Mouse (Mus musculus) kidney, embryonic 14.5 days (tissue): ENCODE data around the gene Gdpd2. TPM values are rescaled to one million over a fixed set of nuclear protein-coding genes. Genes with fewer than 3 reads are reported as not detected.

Experiments used
- ATAC-seq: fragments of 200-750 bp; cut with Nextera tagmentation; 2 replicates; pipeline ENCODE4 v1.8.0; 2017; ENCODE audit warnings: moderate number of reproducible peaks, mild to moderate bottlenecking, moderate TSS enrichment, moderate library complexity; ENCODE audit not compliant: low FRiP score, low TSS enrichment
- H3K27ac ChIP-seq: fragments of 300-500 bp; sonication (generic); 2 replicates; pipeline ENCODE4 v1.5.1; 2014; ENCODE audit warnings: low read depth, mild to moderate bottlenecking, low read length, moderate library complexity, mixed read lengths
- H3K27me3 ChIP-seq: fragments of 300-500 bp; sonication (generic); 2 replicates; pipeline ENCODE4 v1.6.1; 2014; ENCODE audit warnings: mild to moderate bottlenecking, low read length; ENCODE audit not compliant: control insufficient read depth, insufficient read depth
- H3K36me3 ChIP-seq: fragments of 300-500 bp; sonication (generic); 2 replicates; pipeline ENCODE4 v1.6.1; 2014; ENCODE audit warnings: low read length, mixed read lengths; ENCODE audit not compliant: control insufficient read depth, insufficient read depth
- H3K4me1 ChIP-seq: fragments of 300-500 bp; sonication (generic); 2 replicates; pipeline ENCODE4 v1.6.1; 2014; ENCODE audit warnings: low read length, mixed read lengths; ENCODE audit not compliant: control insufficient read depth, insufficient read depth
- H3K4me2 ChIP-seq: fragments of 300-500 bp; sonication (generic); replicated peaks from 2 replicates; pipeline ENCODE4 v1.6.1; 2014; ENCODE audit warnings: low read depth, mild to moderate bottlenecking, low read length
- H3K4me3 ChIP-seq: fragments of 300-500 bp; sonication (generic); 2 replicates; pipeline ENCODE4 v1.5.1; 2014; ENCODE audit warnings: mild to moderate bottlenecking, low read length
- H3K9ac ChIP-seq: fragments of 300-500 bp; sonication (generic); 2 replicates; pipeline ENCODE4 v1.6.1; 2014; ENCODE audit warnings: low read depth, mild to moderate bottlenecking, low read length, moderate library complexity
- H3K9me3 ChIP-seq: fragments of 300-500 bp; sonication (generic); 2 replicates; pipeline ENCODE4 v1.6.1; 2016; ENCODE audit warnings: low read length; ENCODE audit not compliant: control insufficient read depth
- WGBS: fragments of 180-500 bp; shearing (Covaris S2); extraction: QIAGEN DNeasy Blood & Tissue Kit; methylation state at CpG from one replicate; pipeline ENCODE4 v1.1.7; 2014; 5-methylcytosine and 5-hydroxymethylcytosine counted together
- polyA plus RNA-seq: library from polyadenylated mRNA; unstranded; fragments of >200 nt; fragmentation: Nextera tagmentation; extraction: Ambion mirVana; gene quantifications from 2 replicates; pipeline ENCODE4 v1.2.1, GENCODE M21; 2014

Gene Gdpd2
- polyA plus RNA-seq, 1 experiment from 2014 or later, result 2.6 TPM

DNA sequence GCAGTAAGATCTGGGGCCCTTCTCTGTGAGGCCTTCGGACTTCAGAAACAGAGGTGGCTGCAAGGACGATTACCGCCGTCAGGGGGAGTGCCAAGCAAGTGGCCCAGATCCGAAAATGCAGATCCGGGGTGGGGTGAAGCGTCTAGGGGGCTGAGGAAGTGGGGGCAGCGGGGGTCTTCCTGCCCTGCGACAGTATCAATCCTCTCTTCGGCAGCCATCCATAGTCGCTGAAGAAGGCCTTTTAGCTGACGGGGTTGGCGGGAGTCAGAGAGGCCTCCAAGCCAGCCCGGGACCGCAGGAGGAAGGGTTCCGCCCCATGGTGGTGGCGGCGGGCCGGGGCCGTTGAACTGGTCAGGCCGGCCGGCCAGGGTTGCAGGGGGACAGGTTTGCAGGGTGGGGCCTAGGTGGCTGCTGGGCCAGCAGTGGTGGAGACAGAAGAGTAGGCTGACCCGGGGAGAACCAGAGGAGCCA is 44.7 kb downstream of the Gdpd2 start:
- H3K4me3 ChIP-seq, result peak overlapping the region; percentile 39
- no peaks in the 10 kb centered on the region for H3K9me3 ChIP-seq
- H3K9ac ChIP-seq, result peak overlapping the region; percentile 59
- peak overlapping the region; percentile 44 for H3K4me2 ChIP-seq
- peak; percentile 60 for ATAC-seq
- H3K4me1 ChIP-seq, result no peaks in the 10 kb centered on the region
- no peaks in the 10 kb centered on the region for H3K36me3 ChIP-seq
- no peaks in the 10 kb centered on the region for H3K27me3 ChIP-seq
- WGBS, result 21% methylated on average over 23 of the region's 23 CpGs
- no peak overlapping the region for H3K27ac ChIP-seq

DNA sequence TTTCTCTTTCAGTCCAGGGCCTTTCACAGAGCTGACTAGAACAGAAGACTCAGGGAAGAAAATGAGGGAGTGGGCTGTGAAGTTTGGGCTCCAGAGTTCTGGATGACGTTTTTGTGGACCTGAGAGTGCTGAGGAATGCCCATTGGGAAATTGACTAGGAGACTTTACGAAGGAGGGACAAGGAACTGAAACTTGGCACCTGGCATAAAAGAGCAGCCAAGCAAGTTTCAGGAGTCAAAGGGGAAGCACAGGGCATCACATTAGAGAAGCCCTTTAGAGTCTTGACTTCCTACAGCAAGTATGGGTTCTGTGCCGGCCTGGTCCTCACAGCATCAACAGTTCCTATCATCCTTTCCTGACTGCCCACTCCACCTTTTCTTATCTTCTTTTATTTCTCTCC is 45.7 kb downstream of the Gdpd2 start:
- Histone ChIP-seq H3K9ac (no peak overlapping the region), H3K4me3 (no peak overlapping the region), H3K4me2 (no peak overlapping the region), H3K27me3 (no peaks in the 10 kb centered on the region), H3K9me3 (no peaks in the 10 kb centered on the region), H3K36me3 (no peaks in the 10 kb centered on the region), H3K4me1 (no peaks in the 10 kb centered on the region), H3K27ac (no peak overlapping the region)
- WGBS, result 79% methylated on average over 3 of the region's 3 CpGs
- ATAC-seq, result no peak

DNA sequence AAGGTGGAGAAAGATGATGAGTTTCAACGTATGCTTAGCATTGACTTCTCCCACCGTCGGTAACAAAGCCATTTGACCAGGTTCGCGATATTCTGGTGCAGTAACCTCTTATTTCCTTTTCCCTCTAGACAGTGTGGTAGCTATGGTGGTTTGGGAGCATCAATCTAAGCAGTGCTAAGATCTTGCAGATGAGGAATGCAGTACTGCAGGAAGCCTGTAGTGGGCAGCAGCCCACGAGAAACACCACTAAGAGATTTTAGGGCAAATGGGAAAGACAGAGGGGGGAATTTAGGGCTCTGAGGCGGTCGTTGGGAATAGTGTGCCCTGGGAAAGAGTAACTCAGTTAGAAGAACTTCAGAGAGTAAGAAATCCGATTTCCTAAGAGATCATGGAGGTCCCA is 46.8 kb downstream of the Gdpd2 start:
- Histone ChIP-seq H3K9me3 (no peaks in the 10 kb centered on the region), H3K4me1 (no peaks in the 10 kb centered on the region), H3K27me3 (no peaks in the 10 kb centered on the region), H3K36me3 (no peaks in the 10 kb centered on the region), H3K4me2 (peak overlapping the region; percentile 50), H3K27ac (peak overlapping the region; percentile 80; the same call in 1 of the 2 replicates), H3K9ac (no peak overlapping the region), H3K4me3 (peak overlapping the region; percentile 59)
- ATAC-seq, result peak; percentile 44
- 30% methylated on average over 9 of the region's 9 CpGs for WGBS

DNA sequence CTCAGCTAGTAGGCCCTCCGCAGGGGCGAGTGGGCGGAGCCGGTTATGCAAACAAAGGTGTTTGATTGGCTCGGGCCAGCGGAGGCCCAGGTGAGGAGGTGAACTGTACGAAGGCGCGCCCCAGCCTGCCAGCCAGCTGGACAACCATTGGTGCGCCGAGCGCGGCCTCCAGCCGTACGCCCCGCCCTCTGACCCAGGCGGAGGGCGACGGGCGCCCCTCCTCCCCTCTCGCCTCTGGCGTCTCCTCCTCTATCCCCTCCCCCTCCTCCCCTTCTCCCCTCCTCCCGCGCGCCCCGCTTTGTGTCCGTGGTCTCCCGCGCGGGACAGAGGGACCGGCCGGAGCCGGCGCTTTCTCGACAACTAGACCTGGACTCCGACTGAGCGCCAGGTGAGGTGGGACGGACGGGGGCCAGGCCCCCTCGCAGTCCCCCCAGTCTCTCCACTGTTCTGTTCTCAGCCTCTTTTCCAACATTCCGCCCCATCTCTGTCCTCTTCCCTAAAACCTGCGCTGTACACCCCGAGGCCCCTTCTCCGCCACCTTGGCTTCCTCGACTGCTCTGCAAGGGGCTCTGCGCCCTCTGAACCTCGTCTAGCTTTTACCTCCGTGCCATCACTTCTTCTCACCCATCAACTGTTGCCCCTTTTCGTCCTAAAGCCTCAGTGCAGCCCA is 47.4 kb downstream of the Gdpd2 start:
- Histone ChIP-seq H3K27ac (peak overlapping the region; percentile 80), H3K9me3 (no peaks in the 10 kb centered on the region), H3K36me3 (no peaks in the 10 kb centered on the region), H3K4me3 (peak overlapping the region; percentile 59), H3K9ac (peak overlapping the region; percentile 75), H3K4me2 (peak overlapping the region; percentile 50), H3K4me1 (no peaks in the 10 kb centered on the region), H3K27me3 (no peaks in the 10 kb centered on the region)
- 29% methylated on average over 44 of the region's 49 CpGs for WGBS
- peak; percentile 95 for ATAC-seq

DNA sequence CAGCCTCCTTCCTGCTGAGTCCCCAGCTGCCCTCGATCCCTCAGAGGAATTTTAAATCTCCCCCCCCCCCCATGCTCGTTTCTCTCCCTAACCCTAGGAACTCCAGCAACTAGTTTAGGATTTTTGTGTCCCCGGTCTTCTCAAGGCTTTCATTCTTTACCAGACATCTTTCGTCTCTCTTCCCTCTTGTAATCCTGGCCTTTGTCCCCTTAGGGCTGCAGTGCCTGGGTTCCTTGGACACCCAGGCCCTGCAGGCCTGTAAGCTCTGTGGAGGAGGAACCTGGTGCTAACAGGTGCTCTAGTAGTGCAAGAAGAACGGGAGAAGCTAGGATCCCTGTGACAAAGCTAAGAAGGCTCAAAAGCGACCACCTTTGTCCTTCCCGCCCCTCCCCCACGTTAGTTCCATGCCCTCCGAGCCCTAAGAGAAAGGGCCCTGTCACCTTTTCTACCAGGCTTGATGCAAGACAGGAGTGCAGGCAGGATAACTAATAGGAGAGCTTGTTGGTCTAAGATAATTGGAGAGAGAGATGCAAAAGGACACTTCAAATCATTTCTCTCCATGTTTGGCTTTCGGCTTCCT is 48.1 kb downstream of the Gdpd2 start:
- Histone ChIP-seq H3K4me2 (peak overlapping the region; percentile 50), H3K4me1 (no peaks in the 10 kb centered on the region), H3K4me3 (peak overlapping the region; percentile 59), H3K27ac (peak overlapping the region; percentile 80), H3K9ac (peak overlapping the region; percentile 75), H3K36me3 (no peaks in the 10 kb centered on the region), H3K9me3 (no peaks in the 10 kb centered on the region), H3K27me3 (no peaks in the 10 kb centered on the region)
- no peak; the same call in 1 of the 2 replicates for ATAC-seq
- whole genome bisulfite sequencing, result 33% methylated on average over 10 of the region's 10 CpGs

DNA sequence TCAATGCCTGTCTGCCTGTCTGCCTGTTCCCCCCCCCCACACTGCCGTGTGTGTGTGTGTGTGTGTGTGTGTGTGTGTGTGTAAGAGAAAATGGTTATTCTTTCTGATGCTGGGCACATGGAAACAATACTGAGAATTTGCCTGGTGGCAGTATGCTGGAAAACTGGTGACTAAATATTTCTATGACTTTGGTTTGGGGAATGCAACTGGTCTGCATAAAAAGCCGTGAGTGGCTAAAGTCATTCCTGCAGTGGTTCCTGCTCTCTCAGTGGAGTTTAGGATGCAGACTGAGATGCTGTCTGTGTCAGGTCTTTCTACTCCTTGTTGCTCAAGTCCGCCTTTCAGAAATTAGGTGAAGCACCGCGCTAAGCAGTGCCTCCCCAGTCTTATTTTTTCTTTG is 48.7 kb downstream of the Gdpd2 start:
- Histone ChIP-seq H3K27ac (no peak overlapping the region), H3K36me3 (no peaks in the 10 kb centered on the region), H3K27me3 (no peaks in the 10 kb centered on the region), H3K4me1 (no peaks in the 10 kb centered on the region), H3K4me3 (peak overlapping the region; percentile 59), H3K9ac (no peak overlapping the region), H3K4me2 (peak overlapping the region; percentile 50), H3K9me3 (no peaks in the 10 kb centered on the region)
- 31% methylated on average over 5 of the region's 5 CpGs for WGBS
- no peak for ATAC-seq

Other genes starting within 250 kb of the Gdpd2 start
- 53.7 and 58.5 TPM in 2 replicates for gene Igbp1, start 235.6 kb upstream of the Gdpd2 start, polyA plus RNA-seq
- not detected in 2 replicates for gene Dgat2l6, start 205.0 kb upstream of the Gdpd2 start, polyA plus RNA-seq
- gene Awat1, start 157.6 kb upstream of the Gdpd2 start, polyA plus RNA-seq, result not detected in 2 replicates
- gene P2ry4, start 135.0 kb upstream of the Gdpd2 start, polyA plus RNA-seq, result not detected in 2 replicates
- not detected in 2 replicates for gene Arr3, start 124.4 kb upstream of the Gdpd2 start, polyA plus RNA-seq
- 22.0 and 36.1 TPM in 2 replicates for gene Kif4, start 104.1 kb upstream of the Gdpd2 start, polyA plus RNA-seq
- 109 and 131 TPM in 2 replicates for gene Pdzd11, start 103.3 kb upstream of the Gdpd2 start, polyA plus RNA-seq
- gene Dlg3, start 37.8 kb downstream of the Gdpd2 start, polyA plus RNA-seq, result 7.3 and 9.3 TPM in 2 replicates